Mouse (Mus musculus): Measurements from ENCODE around the gene Morc2a. TPM values are rescaled to one million over a fixed set of nuclear protein-coding genes. Genes with fewer than 3 reads are reported as not detected.

Gene Morc2a
- polyA plus RNA-seq, 1 experiment, result 18.1 TPM

DNA sequence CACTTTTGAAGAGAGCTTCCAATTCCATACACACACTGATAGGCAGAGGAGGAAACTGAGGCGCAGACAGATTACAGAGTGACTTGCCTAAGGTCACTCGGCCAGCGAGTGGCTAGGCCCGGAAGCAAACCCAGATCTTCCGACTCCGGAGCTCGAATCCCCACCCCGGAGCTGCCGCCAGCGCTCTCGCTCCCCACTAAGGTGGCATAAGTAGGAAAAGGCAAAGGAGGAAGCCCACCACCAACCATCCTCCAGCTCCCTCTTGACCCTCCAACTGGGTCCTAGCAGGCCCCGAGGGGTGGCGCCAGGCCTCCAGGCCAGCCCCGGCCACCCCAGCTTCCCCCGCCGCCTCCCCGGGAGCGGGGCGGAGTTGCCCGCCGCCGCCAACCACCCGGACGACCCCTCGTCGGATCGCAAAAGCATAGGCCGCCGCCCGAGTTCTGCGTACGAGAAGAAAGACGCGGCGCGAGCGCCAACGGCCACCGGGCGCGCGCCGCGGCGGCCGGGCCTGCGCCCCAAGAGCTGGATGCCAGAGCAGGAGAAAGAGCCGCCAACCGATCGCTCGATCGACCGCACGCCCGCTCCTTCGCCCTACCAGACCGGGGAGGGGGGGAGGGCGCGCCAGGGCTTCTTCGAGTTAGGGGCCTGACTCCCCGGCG lies 557 bp upstream of the Morc2a start:
- H3K4me1 ChIP-seq (ENCODE audit: control insufficient read depth, insufficient read depth, low read length), result no peaks in the 10 kb centered on the region; the same call in 1 of the 2 replicates
- TF ChIP-seq POLR2A (IDR thresholded peaks at IDR 0.05; ENCODE audit: borderline replicate concordance, low read depth, low read length) (no peak), CTCF (IDR thresholded peaks at IDR 0.05; ENCODE audit: low read depth, low read length) (no peak)
- peak overlapping the region; percentile 94 for H3K4me3 ChIP-seq (ENCODE audit: insufficient read depth, low read length)
- H3K27ac ChIP-seq (ENCODE audit: insufficient read depth, low read depth, low read length), result peak overlapping the region; percentile 89

- TF ChIP-seq POLR2A (IDR thresholded peaks at IDR 0.05; ENCODE audit: borderline replicate concordance, low read depth, low read length), result no peak
- no peak for TF ChIP-seq CTCF (IDR thresholded peaks at IDR 0.05; ENCODE audit: low read depth, low read length)
- Histone ChIP-seq H3K4me1 (ENCODE audit: control insufficient read depth, insufficient read depth, low read length) (no peaks in the 10 kb centered on the region; the same call in 1 of the 2 replicates), H3K27ac (ENCODE audit: insufficient read depth, low read depth, low read length) (no peak overlapping the region), H3K4me3 (ENCODE audit: insufficient read depth, low read length) (no peak overlapping the region)
Measured at GRCm38 (mm10) chr11:3650141-3650540, 1.1 kb downstream of the Morc2a start.

GRCm38 (mm10) chr11:3661964-3662363 lies 13.0 kb downstream of the Morc2a start:
- TF ChIP-seq POLR2A (IDR thresholded peaks at IDR 0.05; ENCODE audit: borderline replicate concordance, low read depth, low read length) (no peak), CTCF (IDR thresholded peaks at IDR 0.05; ENCODE audit: low read depth, low read length) (no peak)
- Histone ChIP-seq H3K4me3 (ENCODE audit: insufficient read depth, low read length) (no peak overlapping the region), H3K27ac (ENCODE audit: insufficient read depth, low read depth, low read length) (no peak overlapping the region), H3K4me1 (ENCODE audit: control insufficient read depth, insufficient read depth, low read length) (peaks cover 9% of the 10 kb centered on the region)

DNA sequence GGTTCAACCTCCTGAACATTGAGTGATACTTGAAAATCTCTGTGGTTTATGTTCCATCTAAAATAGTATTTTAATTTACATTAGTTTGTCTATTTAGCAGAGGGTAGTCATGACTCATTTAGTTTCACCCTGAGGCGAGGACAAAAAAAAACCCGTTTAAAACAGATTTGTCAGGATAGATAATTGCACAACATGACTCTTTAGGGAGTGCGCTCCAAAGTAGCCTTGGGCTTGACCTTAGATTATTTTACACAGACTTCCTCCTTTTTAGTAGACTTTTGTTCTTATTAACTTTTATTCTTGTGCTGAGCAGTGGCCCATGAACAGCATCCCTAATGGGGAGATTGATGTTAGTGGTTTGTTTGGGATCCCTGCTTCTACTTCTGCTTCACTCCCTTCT lies 18.5 kb downstream of the Morc2a start:
- Histone ChIP-seq H3K4me1 (ENCODE audit: control insufficient read depth, insufficient read depth, low read length) (peaks cover 21% of the 10 kb centered on the region), H3K4me3 (ENCODE audit: insufficient read depth, low read length) (no peak overlapping the region), H3K27ac (ENCODE audit: insufficient read depth, low read depth, low read length) (0 out of 2 replicates have a peak overlapping the region, but pooled peaks have one; percentile 22)
- TF ChIP-seq POLR2A (IDR thresholded peaks at IDR 0.05; ENCODE audit: borderline replicate concordance, low read depth, low read length), result no peak
- TF ChIP-seq CTCF (IDR thresholded peaks at IDR 0.05; ENCODE audit: low read depth, low read length), result no peak

DNA sequence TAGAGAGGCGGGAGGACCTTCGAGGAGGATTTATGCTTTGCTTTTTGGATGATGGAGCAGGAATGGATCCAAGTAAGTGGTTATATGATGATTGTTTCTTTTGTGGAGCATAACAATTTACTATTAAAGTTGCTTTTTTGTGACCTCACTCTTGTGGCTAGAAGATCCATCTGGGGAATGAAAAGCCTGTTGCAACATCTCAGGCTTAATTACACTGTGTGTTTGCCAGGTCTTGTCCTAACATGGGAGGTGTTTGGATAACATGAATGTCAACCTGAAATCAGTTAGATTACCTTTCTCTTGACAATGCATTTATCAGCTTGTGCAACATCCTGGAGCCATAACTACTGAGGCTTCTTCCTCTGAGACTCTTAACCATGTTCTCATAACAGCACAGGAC lies 19.8 kb downstream of the Morc2a start:
- TF ChIP-seq CTCF (IDR thresholded peaks at IDR 0.05; ENCODE audit: low read depth, low read length), result no peak
- Histone ChIP-seq H3K4me1 (ENCODE audit: control insufficient read depth, insufficient read depth, low read length) (peaks cover 14% of the 10 kb centered on the region), H3K4me3 (ENCODE audit: insufficient read depth, low read length) (no peak overlapping the region), H3K27ac (ENCODE audit: insufficient read depth, low read depth, low read length) (no peak overlapping the region)

DNA sequence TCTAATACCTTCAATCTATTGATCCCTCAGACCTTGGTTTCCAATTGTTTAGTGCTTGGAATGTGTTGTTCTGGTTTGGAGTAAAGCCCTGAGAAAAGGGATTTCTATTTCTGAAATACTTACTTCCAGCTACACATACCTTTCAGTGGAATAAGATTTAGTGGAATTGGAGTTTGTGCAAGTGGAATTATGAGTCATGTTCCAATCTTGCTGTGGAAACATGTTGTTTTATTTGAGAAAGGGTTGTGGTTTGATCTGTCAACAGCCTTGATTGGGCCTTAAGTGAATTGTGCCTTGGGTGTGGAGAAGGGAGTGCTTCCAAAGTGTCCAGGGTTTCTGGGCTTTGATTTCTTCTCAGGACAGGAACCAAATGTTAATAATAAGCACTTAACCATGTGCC lies 20.9 kb downstream of the Morc2a start:
- TF ChIP-seq POLR2A (IDR thresholded peaks at IDR 0.05; ENCODE audit: borderline replicate concordance, low read depth, low read length), result no peak
- no peak for TF ChIP-seq CTCF (IDR thresholded peaks at IDR 0.05; ENCODE audit: low read depth, low read length)
- H3K27ac ChIP-seq (ENCODE audit: insufficient read depth, low read depth, low read length), result no peak overlapping the region
- peaks cover 14% of the 10 kb centered on the region for H3K4me1 ChIP-seq (ENCODE audit: control insufficient read depth, insufficient read depth, low read length)
- H3K4me3 ChIP-seq (ENCODE audit: insufficient read depth, low read length), result no peak overlapping the region

DNA sequence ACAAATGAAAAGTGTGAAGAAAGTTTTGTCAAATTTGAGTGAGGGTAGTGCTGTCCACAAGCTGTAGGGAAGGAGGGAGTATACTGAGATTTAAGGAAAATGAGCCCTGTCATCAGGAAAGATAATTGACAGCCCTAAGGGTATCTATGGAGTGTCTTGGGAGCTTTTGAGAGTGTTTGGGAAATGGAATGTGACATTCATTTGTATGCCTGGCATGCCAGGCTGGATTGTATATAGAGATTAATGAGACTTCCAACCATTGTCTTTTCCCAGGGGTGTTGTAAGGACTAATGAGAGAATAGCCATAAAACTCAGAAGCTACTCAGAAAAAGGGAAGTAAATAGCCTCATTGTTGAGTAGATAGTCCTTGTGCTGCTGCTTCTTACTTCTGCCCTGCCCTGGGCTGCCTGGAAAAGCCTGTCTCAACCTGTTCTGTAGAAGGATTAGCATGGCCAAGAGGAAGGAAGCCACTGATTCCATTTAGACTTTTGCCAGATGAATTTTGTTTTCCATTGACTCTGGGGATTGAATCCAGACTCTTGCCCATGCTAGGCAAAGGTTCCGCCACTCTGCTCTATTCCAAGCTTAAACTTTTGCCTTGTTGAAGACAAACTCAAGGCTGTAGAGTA lies 22.1 kb downstream of the Morc2a start:
- H3K27ac ChIP-seq (ENCODE audit: insufficient read depth, low read depth, low read length), result no peak overlapping the region; the same call in 1 of the 2 replicates
- TF ChIP-seq POLR2A (IDR thresholded peaks at IDR 0.05; ENCODE audit: borderline replicate concordance, low read depth, low read length) (no peak), CTCF (IDR thresholded peaks at IDR 0.05; ENCODE audit: low read depth, low read length) (no peak)
- H3K4me1 ChIP-seq (ENCODE audit: control insufficient read depth, insufficient read depth, low read length), result peaks cover 14% of the 10 kb centered on the region
- no peak overlapping the region for H3K4me3 ChIP-seq (ENCODE audit: insufficient read depth, low read length)

- Histone ChIP-seq H3K4me3 (ENCODE audit: insufficient read depth, low read length) (no peak overlapping the region), H3K27ac (ENCODE audit: insufficient read depth, low read depth, low read length) (no peak overlapping the region), H3K4me1 (ENCODE audit: control insufficient read depth, insufficient read depth, low read length) (peaks cover 18% of the 10 kb centered on the region)
- TF ChIP-seq CTCF (IDR thresholded peaks at IDR 0.05; ENCODE audit: low read depth, low read length) (no peak), POLR2A (IDR thresholded peaks at IDR 0.05; ENCODE audit: borderline replicate concordance, low read depth, low read length) (no peak)
Measured at GRCm38 (mm10) chr11:3674545-3674944, 25.6 kb downstream of the Morc2a start.

- H3K27ac ChIP-seq (ENCODE audit: insufficient read depth, low read depth, low read length), result no peak overlapping the region
- peaks cover 16% of the 10 kb centered on the region for H3K4me1 ChIP-seq (ENCODE audit: control insufficient read depth, insufficient read depth, low read length)
- no peak for TF ChIP-seq CTCF (IDR thresholded peaks at IDR 0.05; ENCODE audit: low read depth, low read length)
- TF ChIP-seq POLR2A (IDR thresholded peaks at IDR 0.05; ENCODE audit: borderline replicate concordance, low read depth, low read length), result no peak
- no peak overlapping the region for H3K4me3 ChIP-seq (ENCODE audit: insufficient read depth, low read length)
Measured at GRCm38 (mm10) chr11:3676423-3676822, 27.4 kb downstream of the Morc2a start.

GRCm38 (mm10) chr11:3677204-3677603 lies 28.2 kb downstream of the Morc2a start:
- TF ChIP-seq POLR2A (IDR thresholded peaks at IDR 0.05; ENCODE audit: borderline replicate concordance, low read depth, low read length), result no peak
- TF ChIP-seq CTCF (IDR thresholded peaks at IDR 0.05; ENCODE audit: low read depth, low read length), result no peak
- H3K27ac ChIP-seq (ENCODE audit: insufficient read depth, low read depth, low read length), result no peak overlapping the region
- H3K4me3 ChIP-seq (ENCODE audit: insufficient read depth, low read length), result no peak overlapping the region
- peaks cover 11% of the 10 kb centered on the region for H3K4me1 ChIP-seq (ENCODE audit: control insufficient read depth, insufficient read depth, low read length)

All from bone marrow macrophage, adult 2 months (primary cell).